In genomic region chr7:105325302-105325701, GRCm38 (mm10) we compare ENCODE assay signal across 27 mouse cellular contexts. TPM values are rescaled to one million over a fixed set of nuclear protein-coding genes. Genes with fewer than 3 reads are reported as not detected.
"Had no signal": no experiment of that assay in that cellular context is flagged by ENCODE, and none has a peak within 500 bp of the region (broad histone marks: within the 10 kb centered on the region; RNA-seq: fewer than 3 reads in every experiment).

No protein-coding gene starts in this region.

- H3K36me3 ChIP-seq: midbrain, embryonic 10.5 days; midbrain, embryonic 12.5 days; neural tube, embryonic 13.5 days; neural tube, embryonic 15.5 days had no signal

- H3K4me2 ChIP-seq: lung, embryonic 14.5 days; midbrain, embryonic 12.5 days; neural tube, embryonic 13.5 days; neural tube, embryonic 15.5 days had no signal

- H3K9me3 ChIP-seq: midbrain, embryonic 10.5 days; midbrain, embryonic 12.5 days; neural tube, embryonic 13.5 days; neural tube, embryonic 15.5 days had no signal

- H3K9ac ChIP-seq: lung, embryonic 14.5 days; midbrain, embryonic 12.5 days; neural tube, embryonic 13.5 days; neural tube, embryonic 15.5 days had no signal

- ATAC-seq: midbrain, embryonic 16.5 days had no signal

- H3K27ac ChIP-seq: midbrain, embryonic 10.5 days; midbrain, embryonic 12.5 days; neural tube, embryonic 13.5 days; neural tube, embryonic 15.5 days had no signal

- H3K27me3 ChIP-seq: midbrain, embryonic 12.5 days; neural tube, embryonic 13.5 days; neural tube, embryonic 15.5 days had no signal

- H3K4me3 ChIP-seq: midbrain, embryonic 10.5 days; midbrain, embryonic 12.5 days; myocyte; neural tube, embryonic 13.5 days; neural tube, embryonic 15.5 days had no signal

- DNase-seq: lung, adult 18-20 months; lung, embryonic 14.5 days; lung, postnatal 10 days; lung, postnatal 4 days; midbrain, embryonic 14.5 days; retina, postnatal 1 day; right cerebral cortex, adult 18-20 months; right cerebral cortex, postnatal 25 days; right cerebral cortex, postnatal 4 days; spleen, adult 18-20 months; thymus, postnatal 14 days; thymus, postnatal 36 days had no signal

- H3K4me1 ChIP-seq: midbrain, embryonic 10.5 days; midbrain, embryonic 12.5 days; neural tube, embryonic 13.5 days; neural tube, embryonic 15.5 days had no signal

RNA-seq across cellular contexts. Expression of gene Olfr690, which starts 8.6 kb away (rescaled TPM):
- total RNA-seq: megakaryocyte, adult 5-6 weeks; megakaryocyte-erythroid progenitor cell, adult 5-6 weeks had no signal
- polyA plus RNA-seq: lung, embryonic 14.5 days; lung, embryonic 16.5 days; midbrain, embryonic 10.5 days; midbrain, embryonic 12.5 days; midbrain, embryonic 14.5 days; midbrain, embryonic 16.5 days; myocyte; neural tube, embryonic 11.5 days; neural tube, embryonic 13.5 days; neural tube, embryonic 15.5 days; small intestine, adult 2 months; stomach, embryonic 14.5 days; stomach, embryonic 16.5 days; thymus, postnatal 0 days had no signal

RNA-seq across cellular contexts. Expression of gene Olfr689, which starts 14.3 kb away (rescaled TPM):
- total RNA-seq: megakaryocyte, adult 5-6 weeks; megakaryocyte-erythroid progenitor cell, adult 5-6 weeks had no signal
- polyA plus RNA-seq: lung, embryonic 14.5 days; lung, embryonic 16.5 days; midbrain, embryonic 12.5 days; midbrain, embryonic 16.5 days; myocyte; neural tube, embryonic 11.5 days; neural tube, embryonic 15.5 days; small intestine, adult 2 months; stomach, embryonic 14.5 days; stomach, embryonic 16.5 days; testis, adult 2 months; thymus, postnatal 0 days had no signal

RNA-seq across cellular contexts. Expression of gene Olfr691, which starts 16.8 kb away (rescaled TPM):
- total RNA-seq: megakaryocyte, adult 5-6 weeks; megakaryocyte-erythroid progenitor cell, adult 5-6 weeks had no signal
- polyA plus RNA-seq: lung, embryonic 14.5 days; lung, embryonic 16.5 days; midbrain, embryonic 10.5 days; midbrain, embryonic 12.5 days; myocyte; neural tube, embryonic 11.5 days; neural tube, embryonic 13.5 days; small intestine, adult 2 months; stomach, embryonic 14.5 days; stomach, embryonic 16.5 days; thymus, postnatal 0 days had no signal

RNA-seq across cellular contexts. Expression of gene Olfr688, which starts 37.4 kb away (rescaled TPM):
- total RNA-seq: megakaryocyte, adult 5-6 weeks; megakaryocyte-erythroid progenitor cell, adult 5-6 weeks had no signal
- polyA plus RNA-seq: lung, embryonic 14.5 days; lung, embryonic 16.5 days; midbrain, embryonic 10.5 days; midbrain, embryonic 12.5 days; midbrain, embryonic 14.5 days; midbrain, embryonic 16.5 days; myocyte; neural tube, embryonic 11.5 days; neural tube, embryonic 13.5 days; neural tube, embryonic 15.5 days; small intestine, adult 2 months; stomach, embryonic 14.5 days; stomach, embryonic 16.5 days; testis, adult 2 months; thymus, postnatal 0 days had no signal

RNA-seq across cellular contexts. Expression of gene Olfr692, which starts 42.7 kb away (rescaled TPM):
- total RNA-seq: megakaryocyte, adult 5-6 weeks; megakaryocyte-erythroid progenitor cell, adult 5-6 weeks had no signal
- polyA plus RNA-seq: lung, embryonic 14.5 days; lung, embryonic 16.5 days; midbrain, embryonic 10.5 days; midbrain, embryonic 12.5 days; midbrain, embryonic 14.5 days; midbrain, embryonic 16.5 days; myocyte; neural tube, embryonic 11.5 days; neural tube, embryonic 13.5 days; neural tube, embryonic 15.5 days; small intestine, adult 2 months; stomach, embryonic 14.5 days; stomach, embryonic 16.5 days; testis, adult 2 months; thymus, postnatal 0 days had no signal
